Mouse (Mus musculus): ENCODE data around the gene 1110017D15Rik.
A peak's percentile ranks its signal among the peaks of the same experiment; 100 is the strongest.

The 1110017D15Rik gene

DNA sequence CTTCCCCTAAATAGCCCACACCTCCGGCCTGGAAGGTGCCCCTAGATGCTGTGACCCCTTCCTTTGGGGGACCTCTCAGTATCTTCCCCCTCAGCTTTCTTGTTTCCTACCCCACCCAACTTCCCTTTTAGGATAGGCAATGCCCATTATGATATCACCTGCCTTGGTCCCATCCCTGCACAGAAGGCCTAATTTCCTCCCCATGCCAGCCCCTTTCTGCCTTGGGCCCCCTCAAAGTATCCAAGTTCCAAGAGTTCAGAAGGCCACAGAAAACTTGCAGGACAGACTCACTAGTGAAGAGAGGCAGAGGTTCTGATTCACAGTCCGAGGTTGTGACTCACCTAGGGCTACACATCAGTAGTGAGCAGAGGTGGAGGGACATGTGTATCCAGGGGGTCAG, at the start of gene 1110017D15Rik:
1110017D15Rik (minus strand) TSS at position 101 of the 400 bp plus-strand sequence.
- DNase-seq (ENCODE audit: low spot score in 2 of 2): no peak

DNA sequence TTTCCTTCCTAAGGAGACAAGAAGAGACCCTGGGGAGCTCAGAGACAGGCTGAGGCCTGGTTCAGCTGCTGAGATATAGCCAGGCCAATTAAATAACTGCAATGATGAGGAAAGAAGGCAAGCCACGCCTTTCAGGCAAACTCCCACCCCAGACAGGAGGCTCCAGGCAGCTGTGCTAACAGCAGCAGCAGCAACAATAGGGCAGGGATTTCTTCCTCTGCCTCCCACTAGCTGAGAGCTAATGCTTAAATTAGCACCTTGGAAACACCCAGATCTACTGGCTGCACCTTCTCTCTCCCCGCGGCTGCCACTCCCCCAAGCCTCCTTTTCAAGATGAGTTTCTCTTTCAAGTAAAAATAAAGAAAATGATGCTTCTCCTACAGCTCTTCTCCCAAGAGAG, 49.0 kb upstream of the 1110017D15Rik start:
- DNase-seq (ENCODE audit: low spot score in 2 of 2): no peak

- DNase-seq (ENCODE audit: low spot score in 2 of 2): no peak
Observed at GRCm38 (mm10) chr4:41563297-41563696, 46.2 kb upstream of the 1110017D15Rik start.

DNA sequence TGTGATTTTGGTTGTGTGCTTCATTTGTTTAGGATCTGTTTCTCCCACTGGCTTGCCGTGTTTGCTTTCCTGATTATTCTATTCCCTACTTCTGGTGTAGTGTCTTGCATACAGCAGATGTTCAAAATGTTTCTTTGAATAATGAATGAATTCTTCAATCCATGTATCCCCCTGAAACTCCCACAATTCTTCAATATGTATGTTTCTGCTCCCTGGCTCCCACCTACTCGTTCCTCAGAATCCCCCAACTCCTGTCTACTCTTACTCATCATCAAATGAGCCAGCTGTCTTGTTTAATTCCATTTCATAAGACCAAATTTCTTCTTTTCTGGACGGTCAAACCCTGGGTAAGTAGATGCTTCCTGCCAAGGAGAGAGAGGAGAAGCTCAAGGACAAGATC, 40.0 kb upstream of the 1110017D15Rik start:
- DNase-seq (ENCODE audit: low spot score in 2 of 2): no peak

- DNase-seq (ENCODE audit: low spot score in 2 of 2): no peak
Observed at GRCm38 (mm10) chr4:41556311-41556953, 39.3 kb upstream of the 1110017D15Rik start.

DNA sequence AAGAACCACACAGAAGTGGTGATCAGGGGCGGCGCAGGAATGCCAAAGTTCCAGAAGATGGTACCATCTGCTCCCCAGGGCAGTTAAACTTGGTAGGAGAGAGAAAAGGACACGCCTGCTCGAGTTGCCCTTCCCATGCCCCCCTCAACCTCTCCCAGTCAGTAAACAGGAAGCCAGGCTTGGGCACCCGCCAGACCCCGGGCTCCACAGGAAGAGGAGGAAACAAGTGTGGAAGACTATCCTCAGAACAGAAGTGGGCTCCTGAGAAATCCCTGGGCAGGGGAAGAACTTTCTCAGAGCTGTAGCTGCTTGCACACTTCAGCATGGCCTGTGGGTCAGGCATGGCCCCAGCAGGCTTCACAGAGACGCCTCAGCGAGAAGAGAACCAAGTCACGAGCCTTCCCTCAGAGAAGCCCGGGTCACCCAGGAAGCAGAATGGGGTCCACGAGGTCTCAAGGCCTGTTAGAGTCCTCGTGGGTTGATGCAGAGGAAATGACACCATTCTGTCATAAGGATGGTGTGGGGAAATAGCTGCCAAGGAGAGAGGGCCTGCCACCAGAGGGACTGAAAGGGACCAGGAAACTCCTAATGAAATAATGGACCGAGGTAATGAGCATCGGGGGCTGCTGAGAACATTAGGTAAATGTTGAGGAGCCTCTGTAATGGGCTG, 38.0 kb upstream of the 1110017D15Rik start:
- no peak for DNase-seq (ENCODE audit: low spot score in 2 of 2)

- DNase-seq (ENCODE audit: low spot score in 2 of 2): no peak
Observed at GRCm38 (mm10) chr4:41553116-41553515, 36.0 kb upstream of the 1110017D15Rik start.

DNA sequence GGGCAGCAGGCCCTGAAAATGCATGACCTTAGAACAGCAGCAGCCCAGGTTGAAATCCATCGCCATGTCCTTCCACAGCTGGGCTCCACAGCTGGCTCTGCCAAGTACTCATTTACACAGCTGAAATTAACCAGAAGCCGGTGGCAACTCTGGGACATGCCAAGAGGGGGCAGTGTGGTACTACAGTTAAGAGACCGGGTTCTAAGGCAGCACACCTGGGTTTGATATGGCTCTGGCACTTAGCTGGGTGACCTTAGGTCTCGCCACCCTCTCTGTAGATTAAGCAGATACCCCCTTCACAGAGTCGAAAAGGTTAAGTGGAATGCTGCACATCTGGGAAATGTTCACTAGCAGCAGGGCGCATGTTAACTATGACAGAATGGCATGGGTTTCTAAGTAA, 35.4 kb upstream of the 1110017D15Rik start:
- peak; percentile 38 to 73 for DNase-seq (ENCODE audit: low spot score in 2 of 2)

DNA sequence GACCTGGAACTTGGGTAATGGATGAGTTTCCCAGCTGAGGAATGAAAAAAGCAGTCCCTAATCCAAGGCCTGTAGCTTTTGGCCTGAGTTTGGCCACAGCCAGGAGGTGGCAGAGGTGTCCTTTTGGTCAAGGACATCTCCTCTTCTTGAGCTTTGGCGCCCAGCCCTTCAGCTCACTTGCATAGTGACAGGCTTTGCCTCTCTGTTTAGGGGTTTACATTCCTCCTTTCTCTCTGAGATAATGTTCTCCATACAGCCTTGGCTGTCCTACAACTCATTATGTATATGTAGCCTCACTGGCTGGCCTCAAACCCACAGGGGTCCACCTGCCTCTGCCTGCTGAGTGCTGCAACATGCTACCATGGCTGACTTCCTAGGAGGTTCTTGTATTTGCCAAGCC, 30.0 kb upstream of the 1110017D15Rik start:
- no peak for DNase-seq (ENCODE audit: low spot score in 2 of 2)

- no peak for DNase-seq (ENCODE audit: low spot score in 2 of 2)
Observed at GRCm38 (mm10) chr4:41545985-41546384, 28.9 kb upstream of the 1110017D15Rik start.

DNA sequence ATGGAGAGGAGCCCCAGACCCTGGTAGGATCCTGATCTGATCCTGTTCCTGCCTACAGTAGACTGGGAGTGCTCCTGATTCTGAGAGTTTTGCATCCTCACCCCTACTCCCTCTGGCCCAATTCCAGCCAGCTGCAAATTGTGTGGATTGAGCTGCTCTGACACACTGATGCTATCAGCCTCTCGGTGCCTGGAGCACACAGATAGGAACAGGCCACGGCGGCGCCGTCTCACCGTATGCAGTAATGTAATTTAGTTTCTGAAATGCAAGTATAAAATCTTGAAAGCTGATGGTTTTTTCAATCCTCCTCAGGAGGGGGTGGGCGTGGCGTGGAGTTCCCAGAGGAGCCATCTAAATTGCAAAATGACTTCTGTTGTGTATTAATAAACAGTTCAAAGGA, 25.0 kb upstream of the 1110017D15Rik start:
- DNase-seq (ENCODE audit: low spot score in 2 of 2): no peak

DNA sequence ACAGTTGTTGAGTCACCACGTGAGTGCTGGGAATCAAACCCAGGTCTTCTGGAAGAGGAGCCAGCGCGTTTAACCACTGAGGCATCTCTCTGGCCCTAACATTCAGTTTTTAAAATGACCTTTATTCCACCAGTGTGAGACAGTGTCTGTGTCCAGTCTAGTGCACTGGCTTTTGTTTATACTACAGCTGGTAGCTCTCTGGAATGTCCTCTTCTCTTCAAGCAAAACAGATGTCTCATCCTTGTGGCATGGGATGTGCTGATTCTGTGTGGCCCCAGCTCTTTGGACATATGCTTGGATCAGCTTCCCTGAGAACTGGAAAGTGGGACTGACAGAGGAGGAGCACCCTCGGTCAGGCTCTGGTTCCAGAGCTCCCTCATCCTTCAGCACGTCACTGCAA, 17.7 kb upstream of the 1110017D15Rik start:
- no peak for DNase-seq (ENCODE audit: low spot score in 2 of 2)

DNA sequence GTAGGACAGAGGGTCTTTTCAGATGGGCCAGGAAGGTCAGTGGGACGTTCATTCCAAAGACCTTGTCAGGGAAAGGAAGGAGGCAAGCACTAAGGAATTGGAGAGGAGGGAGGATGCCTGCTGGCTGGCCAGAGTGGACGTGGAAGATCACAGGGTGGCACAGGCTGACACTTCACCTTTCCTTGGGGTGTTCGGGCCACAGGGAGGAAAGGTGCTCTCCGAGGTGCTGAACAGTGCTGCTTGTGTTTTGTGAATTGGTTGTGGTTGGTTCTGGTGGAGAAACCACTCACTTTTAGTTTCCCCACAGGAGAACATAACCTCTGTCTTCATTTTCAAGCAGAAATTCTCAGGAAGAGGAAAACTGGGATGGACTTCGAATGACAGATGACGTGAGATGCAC, 15.3 kb upstream of the 1110017D15Rik start:
- no peak for DNase-seq (ENCODE audit: low spot score in 2 of 2)

DNA sequence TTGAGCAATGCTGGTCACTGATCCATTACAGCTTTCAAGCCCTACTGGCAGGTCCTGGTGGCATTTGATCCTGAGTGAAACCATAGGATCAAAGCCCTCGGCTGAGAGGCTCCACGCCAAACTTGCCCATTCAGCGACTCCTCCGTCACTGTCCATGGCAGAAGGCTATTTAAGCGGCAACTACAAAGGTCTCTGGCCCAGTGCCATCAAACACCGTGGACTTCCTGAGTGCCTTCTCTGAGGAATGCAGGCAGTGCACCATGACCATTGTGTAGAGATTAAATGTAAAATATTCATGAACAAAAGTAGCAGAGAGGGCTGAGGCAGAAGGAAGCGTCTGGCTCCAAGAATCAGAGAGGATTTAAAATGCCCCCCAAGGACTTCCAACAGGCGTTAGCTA, 10.9 kb upstream of the 1110017D15Rik start:
- DNase-seq (ENCODE audit: low spot score in 2 of 2): no peak

- no peak for DNase-seq (ENCODE audit: low spot score in 2 of 2)
Observed at GRCm38 (mm10) chr4:41527076-41527475, 9.9 kb upstream of the 1110017D15Rik start.

- DNase-seq (ENCODE audit: low spot score in 2 of 2): no peak
Observed at GRCm38 (mm10) chr4:41526553-41526952, 9.4 kb upstream of the 1110017D15Rik start.

DNA sequence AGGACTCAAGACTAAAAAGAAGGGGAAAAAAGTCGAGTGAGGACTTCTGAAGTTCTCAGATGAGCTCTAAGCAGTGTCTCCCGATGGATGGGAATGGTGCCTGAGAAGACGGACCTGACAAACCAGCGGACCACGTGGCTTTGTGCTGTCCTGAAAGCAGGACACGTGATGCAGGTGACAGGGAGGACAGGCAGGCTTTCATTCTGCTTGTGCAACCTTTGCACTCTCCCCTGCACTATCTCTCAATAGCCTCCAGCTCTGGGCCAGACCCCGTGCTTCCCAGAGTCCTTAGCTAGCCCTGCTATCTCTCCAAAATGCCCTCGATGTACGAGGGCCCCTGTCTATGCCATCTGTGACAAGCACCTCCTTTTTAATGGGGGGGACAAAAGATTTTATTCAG, 7.7 kb upstream of the 1110017D15Rik start:
- no peak for DNase-seq (ENCODE audit: low spot score in 2 of 2)

- DNase-seq (ENCODE audit: low spot score in 2 of 2): no peak
Observed at GRCm38 (mm10) chr4:41523839-41524238, 6.7 kb upstream of the 1110017D15Rik start.

- peak; percentile 19 to 31 for DNase-seq (ENCODE audit: low spot score in 2 of 2)
Observed at GRCm38 (mm10) chr4:41522788-41523187, 5.7 kb upstream of the 1110017D15Rik start.

DNA sequence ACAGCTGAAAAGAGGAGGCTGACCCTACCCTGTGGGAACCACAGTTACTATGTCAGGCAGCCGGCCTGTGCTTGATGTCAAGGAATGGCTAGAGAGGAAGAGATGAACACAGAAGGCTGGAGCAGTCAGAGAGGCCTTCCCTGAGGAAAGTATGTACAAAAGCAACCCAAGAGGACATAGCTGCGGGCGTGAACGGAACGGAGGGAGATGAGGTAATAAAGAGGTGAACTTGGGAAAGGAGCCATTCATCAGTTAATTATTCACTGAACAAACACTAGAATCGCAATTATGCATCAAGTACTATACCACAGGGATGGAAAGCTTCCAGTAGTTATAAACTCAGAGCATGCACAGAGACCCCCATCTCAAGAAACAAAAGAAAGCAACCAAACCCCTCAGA, 5.0 kb upstream of the 1110017D15Rik start:
- no peak for DNase-seq (ENCODE audit: low spot score in 2 of 2)

DNA sequence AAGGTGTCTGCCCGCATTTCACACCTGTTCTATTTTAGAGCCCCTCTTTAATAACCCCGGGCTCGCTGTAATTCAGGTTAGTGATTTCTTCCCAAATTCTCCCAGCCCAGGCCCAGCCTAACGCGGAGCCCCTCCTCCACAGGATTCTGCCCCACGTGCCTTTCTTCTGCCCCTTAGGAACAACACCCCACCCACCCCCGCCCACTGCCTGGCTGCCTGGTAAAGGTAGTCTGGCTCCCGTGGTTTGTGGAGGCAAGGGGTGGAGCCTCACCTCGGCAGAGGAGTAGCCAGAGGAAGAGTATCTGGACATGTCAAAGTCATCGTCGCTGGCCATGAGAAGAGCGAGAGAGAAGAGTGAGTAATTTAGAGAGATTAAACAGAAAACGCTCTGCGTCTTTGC, 3.5 kb upstream of the 1110017D15Rik start:
- no peak for DNase-seq (ENCODE audit: low spot score in 2 of 2)

- DNase-seq (ENCODE audit: low spot score in 2 of 2): no peak
Observed at GRCm38 (mm10) chr4:41519195-41519594, 2.1 kb upstream of the 1110017D15Rik start.

GRCm38 (mm10) chr4:41518349-41518748, 1.2 kb upstream of the 1110017D15Rik start:
- DNase-seq (ENCODE audit: low spot score in 2 of 2): no peak

DNA sequence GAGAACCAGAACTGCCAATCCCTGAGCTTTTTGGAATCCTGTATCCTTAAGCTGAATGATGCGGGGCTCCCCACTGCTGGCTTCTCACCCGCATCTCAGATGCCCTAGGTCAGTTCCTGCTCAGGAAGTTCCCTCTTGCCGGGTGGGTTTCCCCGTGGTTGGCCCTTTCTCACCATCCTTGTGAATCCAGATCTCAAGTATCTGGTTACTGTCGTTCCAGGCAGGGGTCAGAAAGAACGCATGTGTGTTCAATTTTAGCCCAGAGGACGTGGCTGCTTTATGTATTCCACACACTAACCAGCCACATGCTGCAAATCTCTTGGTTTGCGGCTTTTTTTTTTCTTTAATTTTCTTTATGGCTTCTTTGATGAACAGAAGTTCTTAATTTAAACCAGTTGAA, 3.4 kb downstream of the 1110017D15Rik start:
- no peak for DNase-seq (ENCODE audit: low spot score in 2 of 2)
